Mouse (Mus musculus) cerebellum, adult 9-10 months (tissue): Measurements from ENCODE around the gene Swi5.
"Not testable (repeated sequence)": the region's sequence is repeated elsewhere in the genome, so short reads cannot be mapped to it uniquely, and the experiment has no call there.

Experiments used
- DNase-seq: peaks from one replicate; pipeline ENCODE4 v3.0.0; 2022

Gene Swi5

GRCm38 (mm10) chr2:32311443-32312317 lies 23.8 kb upstream of the Swi5 start:
- DNase-seq: no peak

- no peak for DNase-seq
These were observed 22.4 kb upstream of the Swi5 start for GRCm38 (mm10) chr2:32310096-32310845.

- no peak for DNase-seq
These were observed 21.1 kb upstream of the Swi5 start for GRCm38 (mm10) chr2:32308870-32309568.

GRCm38 (mm10) chr2:32307941-32308760 lies 20.3 kb upstream of the Swi5 start:
- DNase-seq: peak; percentile 86

- no peak for DNase-seq
These were observed 19.4 kb upstream of the Swi5 start for GRCm38 (mm10) chr2:32307247-32307798.

GRCm38 (mm10) chr2:32306176-32306575 lies 18.3 kb upstream of the Swi5 start:
- DNase-seq: no peak

GRCm38 (mm10) chr2:32305668-32306067 lies 17.8 kb upstream of the Swi5 start:
- DNase-seq: no peak

GRCm38 (mm10) chr2:32304145-32304832 lies 16.4 kb upstream of the Swi5 start:
- DNase-seq: peak; percentile 85

GRCm38 (mm10) chr2:32302952-32303351 lies 15.1 kb upstream of the Swi5 start:
- DNase-seq: no peak

GRCm38 (mm10) chr2:32299469-32299868 lies 11.6 kb upstream of the Swi5 start:
- no peak for DNase-seq

GRCm38 (mm10) chr2:32295842-32296241 lies 8.0 kb upstream of the Swi5 start:
- DNase-seq: not testable (repeated sequence)

GRCm38 (mm10) chr2:32295285-32295684 lies 7.4 kb upstream of the Swi5 start:
- no peak for DNase-seq

- DNase-seq: peak; percentile 78
These were observed 6.5 kb upstream of the Swi5 start for GRCm38 (mm10) chr2:32294348-32294747.

GRCm38 (mm10) chr2:32289578-32289977 lies 1.7 kb upstream of the Swi5 start:
- DNase-seq: peak; percentile 78

- peak; percentile 72 for DNase-seq
These were observed 576 bp upstream of the Swi5 start for GRCm38 (mm10) chr2:32288371-32288931.

GRCm38 (mm10) chr2:32287334-32287840 lies 488 bp downstream of the Swi5 start, which contains the start of gene Golga2:
TSS of gene Golga2 (plus strand) at chr2:32287384.
- DNase-seq: no peak

- DNase-seq: no peak
These were observed 3.9 kb downstream of the Swi5 start for GRCm38 (mm10) chr2:32283986-32284385.

GRCm38 (mm10) chr2:32282727-32283126 lies 5.1 kb downstream of the Swi5 start:
- peak; percentile 66 for DNase-seq

GRCm38 (mm10) chr2:32282289-32282688 lies 5.6 kb downstream of the Swi5 start:
- no peak for DNase-seq

- DNase-seq: no peak
These were observed 12.1 kb downstream of the Swi5 start for GRCm38 (mm10) chr2:32275823-32276222.

GRCm38 (mm10) chr2:32260635-32261034 lies 27.2 kb downstream of the Swi5 start:
- DNase-seq: peak; percentile 71
